Mouse (Mus musculus): ENCODE results near the gene Mark2. TPM values are rescaled to one million over a fixed set of nuclear protein-coding genes. Genes with fewer than 3 reads are reported as not detected.
A peak's percentile ranks its signal among the peaks of the same experiment; 100 is the strongest.

Mark2 gene
- total RNA-seq, 1 experiment from 2014 or later = 70.0 TPM

DNA sequence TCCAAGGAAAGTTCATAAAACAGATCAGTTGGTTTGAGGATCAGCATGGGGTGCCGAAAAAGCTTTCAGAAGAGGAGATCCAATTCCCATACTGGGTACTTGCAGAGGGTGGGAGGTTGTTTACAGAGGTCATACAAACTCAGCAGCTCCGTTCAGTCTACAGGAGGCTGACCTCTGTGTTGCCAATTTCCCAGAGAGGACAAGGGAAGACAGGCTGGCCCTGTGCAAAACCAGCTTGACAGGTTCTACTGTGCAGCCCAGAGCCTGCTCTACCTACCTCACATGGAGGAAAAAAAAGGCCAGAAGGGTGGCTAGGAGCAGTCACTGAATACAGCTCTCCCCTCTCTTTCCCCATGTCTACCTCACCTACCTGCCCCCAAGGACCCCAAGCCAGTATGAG is 7.6 kb downstream of the Mark2 start:
- DNase-seq = no peak

DNA sequence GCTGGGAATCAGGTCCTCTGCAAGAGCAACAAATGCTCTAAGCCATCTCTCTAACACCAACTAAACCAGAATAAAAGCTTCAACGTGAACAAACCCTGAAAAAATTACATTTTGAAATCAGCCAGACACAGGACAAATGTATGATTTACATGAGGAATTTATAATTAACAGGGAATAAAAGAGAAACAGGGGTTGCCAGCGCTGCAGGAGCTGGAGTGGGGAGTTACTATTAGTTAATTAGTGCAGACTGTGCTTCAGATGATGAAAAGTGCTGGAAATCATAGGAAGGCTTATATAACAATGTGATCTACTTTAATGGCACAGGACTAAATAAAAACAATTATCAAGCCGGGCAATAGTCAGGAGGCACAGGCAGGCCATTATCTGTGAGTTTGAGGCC is 20.3 kb downstream of the Mark2 start:
- no peak for DNase-seq

DNA sequence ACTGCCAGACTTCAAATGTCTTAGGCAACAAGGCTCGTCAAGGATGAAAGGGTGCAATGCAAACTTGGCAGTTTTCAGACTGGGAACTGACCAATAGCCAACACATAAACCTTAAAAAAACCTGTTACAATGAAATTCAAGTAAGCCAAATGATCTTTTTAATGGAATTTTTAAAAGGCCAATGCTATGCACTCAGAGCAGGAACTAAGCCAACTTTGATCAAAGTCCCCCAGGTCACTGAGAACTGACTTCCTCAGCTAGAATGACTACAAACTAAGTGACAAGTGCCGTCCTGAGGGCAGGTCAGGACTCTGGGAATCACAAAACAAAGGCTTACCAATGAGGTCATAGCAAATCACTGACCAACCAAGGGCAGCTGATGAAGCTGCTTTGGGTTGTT is 21.5 kb downstream of the Mark2 start:
- DNase-seq = peak; percentile 25

DNA sequence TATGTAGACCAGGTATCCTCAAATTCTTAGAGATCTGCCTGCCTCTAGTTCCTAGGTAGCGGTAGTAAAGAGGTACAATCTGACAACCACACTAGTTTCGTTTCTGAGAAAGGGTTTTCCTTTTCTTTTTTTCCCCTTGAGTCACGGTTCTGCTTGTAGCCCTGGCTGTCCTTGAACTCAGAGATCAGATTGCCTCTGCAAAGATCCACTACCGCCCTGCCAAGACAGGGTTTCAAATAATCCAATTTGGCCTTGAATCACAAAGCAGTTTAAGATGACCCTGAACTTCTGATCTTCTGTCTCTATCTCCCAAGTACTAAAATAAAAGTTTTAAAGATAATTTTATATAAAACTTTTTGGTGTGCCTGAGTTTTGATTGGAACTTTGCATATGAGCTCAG is 23.9 kb downstream of the Mark2 start:
- peak; percentile 39 for DNase-seq

- no peak for DNase-seq
Observed at GRCm38 (mm10) chr19:7316822-7317221, 24.8 kb downstream of the Mark2 start.

DNA sequence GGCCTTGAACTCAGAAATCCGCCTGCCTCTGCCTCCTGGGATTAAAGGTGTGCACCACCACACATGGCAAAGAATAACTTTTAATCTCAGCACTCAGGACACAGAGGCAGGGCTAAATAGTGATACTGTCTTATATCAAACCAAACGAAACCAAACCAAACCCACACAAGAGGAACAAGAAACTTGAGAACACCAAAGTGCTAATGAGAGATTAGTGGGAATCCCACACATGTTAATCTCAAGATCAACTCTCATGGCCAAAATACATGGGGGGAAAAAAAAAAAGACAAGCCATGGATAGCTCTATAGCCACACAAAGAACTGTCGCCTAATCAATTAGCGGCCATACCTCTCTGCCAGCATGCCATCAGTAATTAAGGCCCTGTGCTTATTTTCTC is 26.1 kb downstream of the Mark2 start:
- DNase-seq = no peak

DNA sequence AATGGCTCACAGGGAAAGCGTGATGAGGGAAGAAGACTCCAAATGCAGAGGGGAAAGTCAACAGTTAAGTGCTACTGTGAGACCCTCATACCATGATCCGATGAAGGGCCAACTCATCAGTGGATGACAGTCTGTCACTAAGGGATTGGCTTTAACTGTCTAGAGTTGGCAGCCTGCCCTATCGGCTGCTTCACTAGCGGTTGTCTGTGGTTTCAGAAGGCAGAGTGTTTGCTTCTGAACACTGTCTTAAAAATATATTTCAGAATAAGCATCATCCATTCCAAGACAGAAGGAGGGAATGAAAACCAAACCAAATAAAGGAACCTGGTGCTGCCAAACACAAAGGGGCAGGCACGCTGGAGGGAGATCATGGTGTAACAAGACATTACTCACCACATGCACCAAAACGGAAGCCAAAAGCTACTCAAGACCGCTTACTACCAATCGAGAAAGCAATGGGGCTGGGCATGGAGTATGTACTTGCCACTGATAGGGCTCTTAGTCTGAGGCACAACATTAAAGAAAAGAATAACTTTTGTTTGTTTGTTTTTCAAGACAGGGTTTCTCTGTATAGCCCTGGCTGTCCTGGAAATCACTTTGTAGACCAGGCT is 26.6 kb downstream of the Mark2 start:
- DNase-seq = peak; percentile 42

DNA sequence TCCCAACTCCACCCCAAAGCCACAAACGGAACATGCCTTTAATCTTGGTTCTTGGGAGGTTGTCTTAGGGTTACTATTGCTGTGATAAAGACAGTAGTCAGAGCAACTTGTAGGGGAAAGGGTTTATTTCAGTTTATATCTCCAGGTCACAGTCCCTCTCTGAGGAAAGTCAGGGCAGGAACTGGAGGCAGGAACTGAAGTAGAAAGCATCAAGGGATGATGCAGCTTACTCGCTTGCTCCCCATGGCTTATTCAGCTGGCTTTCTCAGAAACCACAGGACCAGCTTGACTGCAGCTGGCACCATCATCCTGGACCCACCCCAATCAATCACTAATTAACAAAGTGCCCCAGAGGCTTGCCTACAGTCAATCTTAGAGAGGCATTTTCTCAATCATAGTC is 28.0 kb downstream of the Mark2 start:
- DNase-seq = no peak

DNA sequence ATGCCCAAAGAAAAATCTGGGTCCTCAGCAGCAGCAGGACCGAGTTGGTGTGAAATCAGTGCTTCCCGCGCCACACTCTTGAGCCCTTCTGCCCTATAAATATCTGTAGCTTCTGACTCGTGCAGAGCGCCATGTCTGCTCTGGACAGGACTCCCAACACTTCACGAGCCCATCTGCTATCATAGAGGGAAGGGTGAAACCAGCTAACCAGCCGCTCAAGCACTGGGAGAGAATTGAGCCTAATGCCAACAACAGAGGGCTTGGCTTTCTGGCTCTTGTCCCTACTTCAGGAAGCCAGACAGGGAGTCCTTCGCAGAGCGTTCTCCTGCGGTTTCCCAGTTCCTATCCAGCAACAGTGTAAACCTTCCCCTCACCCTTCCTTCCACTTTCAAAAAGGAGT is 30.4 kb downstream of the Mark2 start:
- DNase-seq = peak; percentile 40

DNA sequence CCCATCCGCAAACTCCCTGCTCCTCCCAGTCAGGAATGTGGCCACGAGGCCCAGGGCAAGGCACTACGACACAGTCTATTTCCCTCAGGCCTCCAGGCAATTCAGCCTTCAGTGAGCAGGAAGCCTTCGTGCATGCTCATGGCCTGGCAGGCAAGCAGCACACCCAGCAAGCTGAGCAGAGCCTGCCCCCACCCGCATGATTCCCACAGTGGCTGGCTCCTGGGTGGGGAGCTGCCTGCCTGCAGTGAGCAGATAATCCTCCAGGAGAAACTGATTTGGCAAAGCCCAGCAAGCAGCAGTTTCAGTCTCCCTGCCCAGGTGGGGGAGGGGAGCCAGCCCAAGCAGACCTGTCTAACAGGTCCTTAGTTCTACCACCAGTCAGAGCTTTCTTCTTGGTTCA is 31.0 kb downstream of the Mark2 start:
- DNase-seq = peak; percentile 70

GRCm38 (mm10) chr19:7309738-7310330 is 31.8 kb downstream of the Mark2 start:
- DNase-seq = peak; percentile 36

- peak; percentile 34 for DNase-seq
Observed at GRCm38 (mm10) chr19:7307995-7308770, 33.5 kb downstream of the Mark2 start.

GRCm38 (mm10) chr19:7306968-7307367 is 34.7 kb downstream of the Mark2 start:
- peak; percentile 58 for DNase-seq

DNA sequence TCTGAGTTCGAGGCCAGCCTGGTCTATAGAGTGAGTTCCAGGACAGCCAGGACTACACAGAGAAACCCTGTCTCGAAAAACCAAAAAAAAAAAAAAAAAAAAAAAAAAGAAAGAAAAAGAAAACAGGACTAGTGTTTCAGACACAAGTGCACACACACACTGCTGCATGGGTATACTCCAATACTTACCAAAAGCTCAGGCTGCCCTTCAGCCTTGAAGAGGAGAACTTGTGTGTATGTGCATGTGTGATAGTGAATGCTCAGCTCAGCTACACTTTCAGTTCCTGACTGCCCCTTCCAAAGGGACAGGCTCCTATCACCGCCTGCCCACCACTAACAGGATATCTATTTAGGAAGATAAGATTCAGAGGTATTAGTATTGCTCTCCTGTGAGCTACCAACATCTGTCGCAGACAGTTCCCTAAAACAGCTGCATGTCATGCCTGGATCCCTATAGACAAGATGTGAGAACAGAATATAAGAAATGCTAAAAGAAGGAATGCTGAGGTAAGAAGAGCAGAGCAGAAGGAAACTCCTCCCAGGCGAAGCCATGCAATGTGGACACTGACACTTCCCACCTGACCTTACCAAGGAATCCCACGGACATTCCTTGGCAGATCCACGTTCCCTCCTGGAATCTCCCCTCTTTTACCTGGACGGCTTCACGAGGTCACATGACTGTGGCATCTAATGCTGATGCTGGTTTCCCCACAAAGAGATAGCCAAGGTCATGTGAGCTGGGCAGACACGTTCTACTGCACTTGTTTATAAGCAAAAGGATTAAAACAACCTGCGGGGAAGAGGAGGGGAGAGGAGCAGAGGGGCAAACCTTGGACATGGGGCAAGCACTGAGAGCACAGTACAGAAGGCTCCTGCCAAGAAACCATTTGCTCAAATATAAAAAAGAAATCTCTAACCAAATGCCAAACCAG is 36.0 kb downstream of the Mark2 start:
- no peak for DNase-seq

- DNase-seq = no peak
Observed at GRCm38 (mm10) chr19:7304801-7305200, 36.9 kb downstream of the Mark2 start.

DNA sequence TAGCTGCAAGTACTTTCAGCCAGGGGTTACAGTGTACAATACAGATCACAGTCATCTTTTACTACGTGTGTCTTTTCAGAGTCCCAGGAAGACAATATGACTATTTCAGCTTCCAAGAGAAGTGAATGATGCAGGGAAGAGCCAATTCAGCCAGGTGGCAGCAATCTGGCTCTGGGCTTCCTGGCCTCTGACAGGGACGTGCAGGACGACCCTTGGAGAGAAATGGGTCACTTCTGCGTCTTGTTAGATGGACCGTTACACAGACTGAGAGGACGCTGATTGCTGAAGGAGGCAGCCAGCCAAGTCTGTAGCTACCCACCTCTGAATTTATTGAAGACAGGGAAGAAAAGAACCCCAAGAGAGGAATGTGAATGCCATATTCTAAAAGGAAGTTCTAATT is 37.9 kb downstream of the Mark2 start:
- DNase-seq = no peak

GRCm38 (mm10) chr19:7302493-7302797 is 39.2 kb downstream of the Mark2 start:
- no peak for DNase-seq

DNA sequence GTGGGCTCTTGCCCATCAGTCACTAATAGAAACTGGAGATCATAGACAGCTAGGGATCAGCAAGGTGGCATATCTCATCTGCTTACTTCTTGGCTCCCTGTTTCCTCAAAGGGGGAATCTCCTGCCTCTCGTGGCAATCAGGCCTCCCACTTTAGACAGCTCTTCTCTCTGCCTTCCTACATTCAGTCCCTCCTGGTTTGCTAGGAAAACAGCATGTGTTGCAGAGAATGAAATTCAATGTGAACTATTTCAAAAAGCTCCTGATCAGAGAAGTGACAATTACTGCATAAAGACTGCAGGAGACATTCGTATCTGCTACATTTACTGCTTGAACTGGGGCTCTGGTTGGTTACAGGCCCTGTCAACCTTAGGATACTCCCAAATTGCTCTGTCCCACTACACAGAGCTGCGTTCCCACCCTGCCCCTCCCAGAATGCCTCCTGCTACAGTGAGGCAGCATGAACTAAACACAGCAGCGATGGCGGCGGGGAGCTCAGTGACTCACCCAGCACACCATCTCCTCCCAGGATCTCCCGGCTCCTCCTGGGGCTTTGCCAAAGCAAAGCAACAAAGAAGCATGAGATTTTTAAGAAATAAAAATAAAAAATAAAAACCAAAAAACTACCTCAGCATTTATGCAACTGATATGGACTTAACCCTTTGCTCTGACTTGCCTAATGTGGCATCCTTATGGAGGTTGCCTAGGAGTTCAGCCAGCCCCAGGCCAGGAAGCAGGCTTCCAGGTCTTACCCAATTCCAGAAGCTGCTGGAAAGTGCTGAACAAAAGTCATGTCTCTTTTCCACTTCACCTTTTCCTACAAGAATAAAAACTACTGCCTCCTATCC is 39.8 kb downstream of the Mark2 start:
- DNase-seq = peak; percentile 71

- DNase-seq = no peak
Observed at GRCm38 (mm10) chr19:7300078-7300477, 41.6 kb downstream of the Mark2 start.

- no peak for DNase-seq
Observed at GRCm38 (mm10) chr19:7299052-7299451, 42.6 kb downstream of the Mark2 start.

DNA sequence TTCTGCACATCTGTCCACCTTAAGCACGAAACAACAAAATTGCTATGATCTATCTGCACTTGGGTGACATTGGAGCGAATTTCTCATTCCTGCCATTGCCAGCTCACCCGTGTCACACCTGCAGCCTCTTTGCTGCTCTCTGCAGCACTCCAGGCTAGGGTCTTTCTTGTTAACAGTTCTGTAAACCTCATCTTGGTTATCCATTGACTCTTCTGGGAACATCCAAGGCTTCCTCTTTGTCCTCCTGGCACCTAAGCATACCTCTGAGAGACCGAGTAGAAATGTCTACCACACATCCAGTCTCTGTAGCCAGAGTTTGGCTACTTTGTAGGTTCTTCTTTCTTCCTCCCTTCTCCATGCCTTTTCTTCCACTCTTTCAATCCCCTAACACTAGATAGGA is 45.7 kb downstream of the Mark2 start:
- no peak for DNase-seq
